Mouse (Mus musculus) midbrain, postnatal 0 days (tissue): ENCODE data around the gene Lrrc38. TPM values are rescaled to one million over a fixed set of nuclear protein-coding genes. Genes with fewer than 3 reads are reported as not detected.

ENCODE experiments used
- ATAC-seq: fragments of 200-750 bp; cut with Nextera tagmentation; 2 replicates; pipeline ENCODE4 v1.8.0; 2017; ENCODE audit warnings: moderate number of reproducible peaks, mild to moderate bottlenecking, moderate TSS enrichment, moderate library complexity; ENCODE audit not compliant: low FRiP score
- DNase-seq: peaks from one replicate; pipeline ENCODE4 v3.0.0-alpha.2; 2015; ENCODE audit warnings: low spot score
- H3K27ac ChIP-seq: fragments of 300-500 bp; sonication (generic); 2 replicates; pipeline ENCODE4 v1.5.1; 2014; ENCODE audit warnings: low read depth, mild to moderate bottlenecking, low read length, mixed read lengths
- H3K27me3 ChIP-seq: fragments of 300-500 bp; sonication (generic); 2 replicates; pipeline ENCODE4 v1.6.1; 2014; ENCODE audit warnings: low read length, control low read depth, mixed read lengths; ENCODE audit not compliant: insufficient read depth
- H3K36me3 ChIP-seq: fragments of 300-500 bp; sonication (generic); 2 replicates; pipeline ENCODE4 v1.6.1; 2014; ENCODE audit warnings: low read length, control low read depth, mixed read lengths; ENCODE audit not compliant: insufficient read depth
- H3K4me1 ChIP-seq: fragments of 300-500 bp; sonication (generic); 2 replicates; pipeline ENCODE4 v1.6.1; 2014; ENCODE audit warnings: mild to moderate bottlenecking, control low read depth, antibody characterized with exemption, low read length, mixed read lengths; ENCODE audit not compliant: insufficient read depth
- H3K4me2 ChIP-seq: fragments of 300-500 bp; sonication (generic); 2 replicates; pipeline ENCODE4 v1.6.1; 2014; ENCODE audit warnings: low read depth, mild to moderate bottlenecking, low read length, mixed read lengths; ENCODE audit not compliant: poor library complexity, severe bottlenecking
- H3K4me3 ChIP-seq: fragments of 300-500 bp; sonication (generic); 2 replicates; pipeline ENCODE4 v1.5.1; 2014; ENCODE audit warnings: low read depth, mild to moderate bottlenecking, low read length, moderate library complexity
- H3K9ac ChIP-seq: fragments of 300-500 bp; sonication (generic); replicated peaks from 2 replicates; pipeline ENCODE4 v1.6.1; 2014; ENCODE audit warnings: mild to moderate bottlenecking, low read length, moderate library complexity, mixed read lengths; ENCODE audit not compliant: poor library complexity, severe bottlenecking
- H3K9me3 ChIP-seq: fragments of 300-500 bp; sonication (generic); 2 replicates; pipeline ENCODE4 v1.6.1; 2016; ENCODE audit warnings: low read length, control low read depth
- CTCF ChIP-seq: IDR thresholded peaks from 2 replicates; pipeline ENCODE4 v1.5.1; 2016; ENCODE audit warnings: antibody characterized with exemption, mild to moderate bottlenecking
- WGBS: fragments of 180-500 bp; shearing (Covaris S2); extraction: QIAGEN DNeasy Blood & Tissue Kit; methylation state at CpG from one replicate; pipeline ENCODE4 v1.1.7; 2014; 5-methylcytosine and 5-hydroxymethylcytosine counted together
- polyA plus RNA-seq: library from polyadenylated mRNA; unstranded; fragments of >200 nt; fragmentation: Nextera tagmentation; extraction: Ambion mirVana; gene quantifications from 2 replicates; pipeline ENCODE4 v1.2.1, GENCODE M21; 2015
- total RNA-seq: library from RNA; depleted of rRNA; stranded (reverse); fragments of >200 nt; gene quantifications from 2 replicates; pipeline ENCODE4 v1.2.3, GENCODE M21; 2014; rRNA removed

The Lrrc38 gene
- total and polyA plus RNA-seq, 2 experiments from 2014 or later: 0.33 to 0.67 TPM

GRCm38 (mm10) chr4:143413621-143414020 lies 64.1 kb downstream of the Lrrc38 start:
- no peak overlapping the region for H3K4me3 ChIP-seq
- no peaks in the 10 kb centered on the region for H3K27me3 ChIP-seq
- no peak for TF ChIP-seq CTCF
- no peaks in the 10 kb centered on the region for H3K4me1 ChIP-seq
- no peak for ATAC-seq
- H3K9ac ChIP-seq: no peak overlapping the region
- 100% methylated on average over 1 of the region's 1 CpGs for WGBS
- H3K36me3 ChIP-seq: peaks cover 27% of the 10 kb centered on the region
- no peak for DNase-seq
- peak overlapping the region; percentile 53 for H3K4me2 ChIP-seq
- no peaks in the 10 kb centered on the region for H3K9me3 ChIP-seq
- H3K27ac ChIP-seq: no peak overlapping the region

- WGBS: 98% methylated on average over 3 of the region's 3 CpGs
- Histone ChIP-seq H3K9me3 (no peaks in the 10 kb centered on the region), H3K4me3 (no peak overlapping the region), H3K9ac (no peak overlapping the region), H3K36me3 (peaks cover 32% of the 10 kb centered on the region), H3K27me3 (no peaks in the 10 kb centered on the region), H3K27ac (no peak overlapping the region), H3K4me2 (no peak overlapping the region), H3K4me1 (no peaks in the 10 kb centered on the region)
- ATAC-seq: no peak
- no peak for TF ChIP-seq CTCF
- no peak for DNase-seq
These were observed 64.6 kb downstream of the Lrrc38 start for GRCm38 (mm10) chr4:143414121-143414520.

Other genes with a start within 250 kb of the Lrrc38 start
- gene Prdm2, start 136.8 kb upstream of the Lrrc38 start, total RNA-seq: 19.1 and 25.6 TPM in 2 replicates
- gene Prdm2, start 136.8 kb upstream of the Lrrc38 start, polyA plus RNA-seq: 9.7 and 10.9 TPM in 2 replicates
- gene Pdpn, start 50.2 kb upstream of the Lrrc38 start, total RNA-seq: 32.3 and 37.6 TPM in 2 replicates
- 33.6 and 35.2 TPM in 2 replicates for gene Pdpn, start 50.2 kb upstream of the Lrrc38 start, polyA plus RNA-seq
- not detected in 2 replicates for gene Pramel1, start 44.7 kb downstream of the Lrrc38 start, total RNA-seq
- not detected in 2 replicates for gene Pramel1, start 44.7 kb downstream of the Lrrc38 start, polyA plus RNA-seq
- 34.9 and 39.0 TPM in 2 replicates for gene Pramef8, start 62.7 kb downstream of the Lrrc38 start, total RNA-seq
- gene Pramef8, start 62.7 kb downstream of the Lrrc38 start, polyA plus RNA-seq: 16.1 and 17.0 TPM in 2 replicates
- not detected in 2 replicates for gene Oog4, start 100.6 kb downstream of the Lrrc38 start, total RNA-seq
- gene Oog4, start 100.6 kb downstream of the Lrrc38 start, polyA plus RNA-seq: not detected in 2 replicates
- not detected in 2 replicates for gene Gm13043, start 161.6 kb downstream of the Lrrc38 start, total RNA-seq
- not detected in 2 replicates for gene Gm13043, start 161.6 kb downstream of the Lrrc38 start, polyA plus RNA-seq
- not detected in 2 replicates for gene Gm13040, start 186.2 kb downstream of the Lrrc38 start, total RNA-seq
- not detected in 2 replicates for gene Gm13040, start 186.2 kb downstream of the Lrrc38 start, polyA plus RNA-seq
- gene BC080695, start 201.9 kb downstream of the Lrrc38 start, total RNA-seq: not detected in 2 replicates
- not detected in 2 replicates for gene BC080695, start 201.9 kb downstream of the Lrrc38 start, polyA plus RNA-seq
- not detected in 2 replicates for gene Gm13057, start 202.0 kb downstream of the Lrrc38 start, total RNA-seq
- gene Gm13057, start 202.0 kb downstream of the Lrrc38 start, polyA plus RNA-seq: not detected in 2 replicates